Mouse (Mus musculus) olfactory bulb, adult 2 months (tissue): ENCODE results near the gene Mier1.

Source experiments
- CTCF ChIP-seq: fragments of 200-500 bp; IDR thresholded peaks from 2 replicates; pipeline ENCODE4 v1.5.1; 2012; ENCODE audit warnings: low read depth, mild to moderate bottlenecking, low read length, moderate library complexity; ENCODE audit not compliant: insufficient read depth
- POLR2A ChIP-seq: fragments of 200-500 bp; IDR thresholded peaks from 2 replicates; pipeline ENCODE4 v1.6.1; 2012; ENCODE audit warnings: mild to moderate bottlenecking, low read depth, low read length, moderate library complexity; ENCODE audit not compliant: insufficient read depth

DNA sequence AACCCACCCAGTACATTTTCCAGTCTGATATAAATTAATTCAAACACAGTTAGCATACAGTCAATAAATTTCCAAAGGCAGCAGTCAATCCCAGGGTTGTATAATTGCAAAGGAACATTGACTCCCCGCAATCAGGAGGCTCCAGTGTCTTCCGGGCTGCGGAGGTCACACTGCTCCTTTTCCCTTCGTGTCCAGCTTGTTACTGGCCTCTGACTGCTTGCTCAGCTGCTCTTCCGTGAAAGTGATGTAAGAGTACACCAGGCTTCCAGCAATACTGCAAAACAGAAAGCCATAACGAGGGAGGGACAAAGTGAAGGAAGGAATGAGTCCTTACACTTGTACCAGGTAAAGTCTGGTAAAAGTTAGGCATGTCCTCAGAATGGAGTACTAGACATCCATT lies 59.3 kb downstream of the Mier1 start:
- TF ChIP-seq CTCF (no peak), POLR2A (no peak)
